Mouse (Mus musculus) layer of hippocampus, postnatal 10 days (tissue): Measurements from ENCODE around the gene Atp6v1e1. TPM values are rescaled to one million over a fixed set of nuclear protein-coding genes. Genes with fewer than 3 reads are reported as not detected.
"Not testable (repeated sequence)": the region's sequence is repeated elsewhere in the genome, so short reads cannot be mapped to it uniquely, and the experiment has no call there.

Experiments used
- DNase-seq, 2 experiments: peaks; one replicate each; pipeline ENCODE4 v3.0.0; 2021; ENCODE audit warnings: low spot score in 2 of 2
- long read RNA-seq: library from polyadenylated mRNA; stranded (forward); transcript quantifications from one replicate; pipeline ENCODE4 v2.0.0, GENCODE M21; 2023
- total RNA-seq, 2 experiments: library from RNA; stranded (reverse); gene quantifications; 2 replicates each; pipeline ENCODE4 v1.2.3; 2021

Atp6v1e1 gene
- total RNA-seq, result 100 to 1,000 TPM; 355 to 367 TPM
- long read RNA-seq, transcript Atp6v1e1-201 (9 exons, 1,312 nt), result major isoform, 410 of 425 reads
- long read RNA-seq, partial matches to known transcripts, result 8 of 425 reads
- long read RNA-seq, other reads (novel, unspliced or antisense), result 7 of 425 reads

DNA sequence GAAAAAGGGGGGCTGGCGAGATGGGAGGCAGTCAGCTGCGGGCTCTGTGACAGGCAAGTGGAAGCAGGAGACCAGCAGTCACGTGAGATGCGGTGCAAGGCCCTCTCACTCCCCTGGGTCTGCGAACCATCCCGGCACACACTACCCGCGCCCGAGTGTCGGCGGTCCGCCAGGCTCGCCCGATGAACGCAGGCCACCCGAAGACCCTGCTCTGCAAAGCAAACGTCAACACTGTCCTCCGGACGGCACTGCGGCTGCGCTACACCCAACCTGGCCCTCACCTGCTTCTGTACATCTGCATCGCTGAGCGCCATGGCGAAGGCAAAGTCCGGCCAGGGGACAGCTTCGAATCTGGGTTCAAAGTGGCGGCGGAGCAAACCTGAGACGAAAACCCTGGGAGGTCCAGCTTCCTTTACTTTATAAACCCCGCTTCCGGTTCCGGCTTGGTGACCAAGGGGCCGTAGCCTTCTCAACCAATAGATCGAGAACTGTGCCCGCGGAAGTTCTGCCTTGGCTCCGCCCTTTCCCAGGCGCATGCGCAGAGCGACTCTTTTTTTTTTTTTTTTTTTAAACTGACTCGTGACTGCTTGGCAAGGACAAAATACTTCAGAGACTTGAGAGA is at the start of gene Atp6v1e1:
Gene Atp6v1e1, minus strand, starts transcription at position 487 of the 622 bp plus-strand sequence.
- DNase-seq, result peak; percentile 86 to 89

DNA sequence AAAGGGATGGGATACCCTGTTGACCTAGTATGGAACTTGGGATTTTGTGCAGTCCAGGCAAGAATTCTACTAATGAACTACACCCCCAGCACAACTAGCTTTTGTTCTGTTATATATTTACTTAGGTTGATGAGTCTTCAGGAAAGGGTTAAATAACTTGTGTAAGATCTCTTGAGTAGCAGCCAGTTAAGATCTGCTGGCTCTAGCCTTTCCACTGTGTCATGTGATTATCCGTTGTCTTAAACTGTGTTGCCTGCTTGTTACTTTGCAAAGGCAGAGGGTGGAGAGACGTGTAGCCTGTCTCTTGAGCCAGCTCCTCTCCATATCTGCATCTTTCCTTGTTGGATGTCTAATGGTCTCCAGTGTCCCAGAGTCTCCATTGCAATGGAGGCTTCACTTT is 48.7 kb upstream of the Atp6v1e1 start:
- DNase-seq, result no peak

DNA sequence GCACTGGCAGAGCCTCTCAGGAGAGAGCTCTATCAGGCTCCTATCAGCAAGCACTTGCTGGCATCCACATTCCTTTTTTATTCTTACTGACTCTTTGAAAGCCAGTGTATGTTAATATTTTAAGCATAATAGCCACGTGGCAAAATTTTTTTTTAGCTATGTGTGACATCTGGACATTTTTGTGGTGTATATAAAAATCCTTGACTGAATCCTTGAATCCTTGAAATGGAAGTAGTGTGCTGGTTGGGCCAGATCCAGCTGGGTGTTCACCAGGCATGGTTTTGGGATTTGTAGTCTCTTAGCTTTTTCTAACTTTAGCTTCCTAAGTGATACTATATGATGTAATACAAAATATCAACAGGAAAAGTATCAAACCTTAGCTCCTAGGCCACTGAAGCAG is 46.2 kb upstream of the Atp6v1e1 start:
- no peak for DNase-seq

- no peak for DNase-seq
Observed at GRCm38 (mm10) chr6:120866051-120866814, 43.6 kb upstream of the Atp6v1e1 start.

GRCm38 (mm10) chr6:120860079-120860478 is 37.5 kb upstream of the Atp6v1e1 start:
- no peak for DNase-seq

DNA sequence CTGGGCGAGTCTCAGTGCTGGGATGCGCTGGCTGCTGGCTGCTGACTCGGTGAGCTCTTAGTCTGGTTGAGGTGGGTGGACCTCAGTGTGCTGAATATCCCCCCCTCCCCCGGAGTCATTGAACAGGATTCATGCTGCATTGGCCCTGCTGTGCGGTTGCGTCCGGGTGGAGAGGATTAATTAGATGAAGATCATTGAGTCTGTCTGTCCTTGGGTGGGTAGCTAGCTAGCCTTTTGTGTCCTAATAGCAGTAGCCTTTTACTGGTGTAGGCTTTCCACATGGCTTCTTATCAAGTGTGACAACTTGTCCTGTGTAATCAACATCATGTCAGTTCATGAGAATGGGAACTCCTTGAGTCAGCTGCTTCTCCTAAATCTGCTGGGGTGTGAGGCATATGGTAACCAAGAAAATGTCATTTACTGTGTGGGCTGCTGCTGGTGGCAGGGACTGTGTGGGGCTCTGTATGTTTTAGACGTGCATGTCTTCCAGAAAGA is 35.7 kb upstream of the Atp6v1e1 start:
- DNase-seq, result peak in 1 of 2 experiments; percentile 20

DNA sequence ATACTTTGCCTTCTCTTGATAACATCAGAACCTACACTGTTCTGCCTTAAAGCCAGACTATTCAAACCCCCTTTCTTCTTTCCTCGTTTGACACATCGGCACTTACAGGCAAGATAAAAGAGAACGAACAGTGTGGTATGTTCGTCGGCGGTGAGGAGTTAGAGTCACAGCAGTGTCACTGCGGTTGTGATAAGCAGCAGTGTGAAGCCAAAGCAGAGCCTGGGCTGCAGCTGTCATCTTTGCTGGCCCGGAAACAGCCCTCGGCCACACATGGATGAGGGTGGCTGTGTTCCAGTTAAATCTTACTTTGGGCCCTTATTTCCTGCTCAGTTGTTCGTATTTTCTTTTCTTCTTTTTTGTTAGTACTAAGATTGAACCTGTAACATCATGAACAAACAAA is 31.8 kb upstream of the Atp6v1e1 start:
- no peak for DNase-seq

GRCm38 (mm10) chr6:120850720-120851119 is 28.1 kb upstream of the Atp6v1e1 start:
- not testable (repeated sequence) for DNase-seq

- DNase-seq, result no peak
Observed at GRCm38 (mm10) chr6:120841754-120842153, 19.2 kb upstream of the Atp6v1e1 start.

- no peak for DNase-seq
Observed at GRCm38 (mm10) chr6:120840258-120840657, 17.7 kb upstream of the Atp6v1e1 start.

- DNase-seq, result no peak
Observed at GRCm38 (mm10) chr6:120837152-120837530, 14.5 kb upstream of the Atp6v1e1 start.

DNA sequence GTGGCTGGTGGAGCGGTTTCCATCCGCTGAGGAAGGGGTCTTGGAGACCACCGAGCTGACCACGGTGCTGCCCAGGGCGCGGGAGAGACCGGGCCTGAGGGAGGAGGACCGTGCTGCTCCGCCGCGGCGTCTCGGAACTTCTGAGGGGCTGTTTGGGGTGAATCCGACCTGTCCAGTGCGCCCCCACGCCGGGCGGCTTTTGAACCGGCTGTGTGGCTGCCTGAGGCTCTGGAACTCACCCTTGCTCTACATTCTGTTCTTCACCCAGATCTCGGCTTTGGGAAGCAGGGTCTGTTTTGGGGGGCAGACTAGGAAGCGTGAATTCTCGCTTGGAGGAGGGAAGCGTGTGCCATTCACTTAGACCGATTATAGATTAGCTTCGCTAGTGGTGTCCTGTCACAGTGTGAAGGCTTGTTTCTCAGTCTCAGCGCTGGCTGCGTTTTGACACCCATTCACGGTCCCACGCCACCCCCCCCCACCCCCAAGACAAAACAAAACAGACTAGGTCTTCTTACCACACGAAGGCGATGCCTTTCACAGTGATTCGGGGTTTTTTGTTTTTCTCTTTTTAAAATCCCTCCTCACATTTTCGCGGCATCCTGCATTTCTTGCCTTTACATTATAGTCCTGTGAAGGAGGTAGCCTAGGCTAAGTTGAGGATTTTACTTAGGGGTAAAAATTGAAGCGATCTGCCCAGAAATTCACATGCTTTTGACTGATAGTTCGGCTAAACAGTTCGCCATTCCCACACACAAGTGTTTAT is 14.0 kb upstream of the Atp6v1e1 start:
- no peak for DNase-seq

DNA sequence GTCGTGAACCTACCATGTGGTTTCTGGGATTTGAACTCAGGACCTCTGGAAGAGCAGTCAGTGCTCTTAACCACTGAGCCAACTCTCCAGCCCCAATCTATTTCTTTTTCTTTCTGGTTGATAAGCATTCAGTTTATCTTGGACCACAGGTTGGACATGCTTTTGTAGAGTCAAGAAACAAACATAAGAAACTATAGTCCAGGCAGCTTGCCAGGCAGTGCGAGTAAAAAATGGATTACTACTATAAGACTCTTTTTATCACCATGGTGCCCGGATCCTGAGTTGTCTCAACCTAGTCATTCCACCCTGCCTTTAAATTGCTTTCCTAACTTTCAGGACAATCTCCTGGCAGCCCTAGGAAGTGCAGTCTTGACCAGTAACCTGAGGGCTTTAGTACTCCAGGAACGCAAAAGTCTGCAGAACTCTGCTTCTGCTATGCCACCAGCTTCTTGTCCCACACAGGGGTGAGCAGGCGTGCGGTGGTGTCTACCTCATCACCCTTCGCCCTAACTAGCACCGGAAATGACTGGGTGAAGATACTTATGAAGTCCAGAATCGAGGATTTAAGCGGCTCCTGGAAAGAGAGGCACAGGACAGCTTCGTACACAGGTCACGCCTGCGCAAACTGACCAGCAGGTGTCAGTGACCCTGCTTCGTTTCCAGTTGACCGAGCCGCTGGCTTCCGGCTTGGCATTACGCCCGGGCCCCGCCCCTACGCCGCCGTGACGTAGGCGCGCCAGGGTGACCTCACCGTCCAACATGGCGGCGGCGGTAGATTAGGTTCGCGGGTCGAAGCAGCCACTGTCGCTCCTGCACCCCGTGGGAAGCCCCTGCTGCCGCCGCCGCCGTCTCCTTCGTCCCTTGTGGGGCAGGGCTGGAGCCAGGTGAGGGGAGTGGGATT is 13.1 kb upstream of the Atp6v1e1 start, which contains the start of gene Bcl2l13:
Gene Bcl2l13, plus strand, starts transcription at position 739 of the 901 bp plus-strand sequence.
- DNase-seq, result peak; percentile 97

- DNase-seq, result no peak
Observed at GRCm38 (mm10) chr6:120834766-120835321, 12.3 kb upstream of the Atp6v1e1 start.

DNA sequence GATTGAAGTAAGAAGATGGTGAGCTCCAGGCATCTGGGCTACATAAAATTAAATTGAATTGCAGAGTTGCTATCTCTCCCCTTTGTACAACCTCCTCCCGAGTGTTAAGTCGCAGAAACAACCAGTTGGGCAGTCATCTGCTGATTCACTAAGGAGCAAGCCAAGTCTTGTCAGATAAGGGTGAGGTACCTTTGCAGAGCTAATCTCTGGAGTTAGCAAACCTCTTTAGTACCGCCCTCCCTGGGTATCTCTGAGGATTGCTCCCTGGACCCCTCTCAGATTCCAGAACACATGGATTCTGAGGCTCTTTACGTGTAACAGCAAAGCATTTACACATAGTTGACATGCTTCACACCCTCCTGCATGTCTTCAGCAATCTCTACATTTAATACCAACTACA is 9.5 kb upstream of the Atp6v1e1 start:
- DNase-seq, result no peak

- DNase-seq, result no peak
Observed at GRCm38 (mm10) chr6:120830866-120831608, 8.4 kb upstream of the Atp6v1e1 start.

DNA sequence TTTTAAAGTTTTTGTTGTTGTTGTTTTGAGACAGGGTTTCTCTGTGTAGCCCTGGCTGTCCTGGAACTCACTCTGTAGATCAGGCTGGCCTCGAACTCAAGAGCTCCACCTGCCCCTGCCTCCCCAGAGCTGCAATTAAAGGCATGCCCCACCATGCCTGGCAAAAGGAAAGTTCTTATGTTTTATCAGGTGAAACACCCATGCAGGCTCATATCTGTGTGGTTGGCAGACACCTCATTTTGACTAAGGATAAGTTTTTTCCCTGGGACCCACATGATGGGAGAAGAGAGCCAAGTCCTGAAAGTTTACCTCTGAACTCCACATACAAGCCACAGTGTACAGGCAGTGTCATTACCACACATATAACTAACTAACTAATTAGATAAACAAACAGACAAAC is 7.5 kb upstream of the Atp6v1e1 start:
- no peak for DNase-seq

DNA sequence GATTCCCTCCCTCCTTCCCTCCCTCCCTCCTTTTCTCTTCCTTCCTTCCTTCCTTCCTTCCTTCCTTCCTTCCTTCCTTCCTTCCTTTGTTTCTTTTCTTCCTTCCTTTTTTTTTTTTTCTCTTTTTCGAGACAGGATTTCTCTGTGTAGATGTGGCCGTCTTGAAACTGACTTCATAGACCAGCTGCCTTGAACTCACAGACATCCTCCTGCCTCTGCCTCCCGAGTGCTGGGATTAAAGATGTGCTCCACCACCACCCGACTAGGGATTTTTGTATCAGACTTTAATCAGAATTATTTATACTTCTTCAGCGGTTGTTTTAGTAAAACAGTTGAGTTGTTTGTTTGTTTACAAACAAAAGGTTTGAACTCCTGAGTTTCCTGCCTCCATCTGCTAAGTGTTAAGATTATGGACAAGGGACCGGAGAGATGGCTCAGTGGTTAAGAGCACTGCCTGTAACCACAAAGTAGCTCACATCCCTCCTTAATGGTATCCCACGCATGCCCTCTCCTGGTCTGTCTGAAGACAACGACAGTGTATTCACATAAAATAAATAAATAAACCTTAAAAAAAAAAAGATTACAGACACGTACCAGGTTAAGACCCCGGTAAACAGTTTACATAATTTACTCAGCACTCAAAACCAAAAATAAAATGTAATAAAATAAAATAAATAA is 483 bp upstream of the Atp6v1e1 start:
- DNase-seq, result no peak

DNA sequence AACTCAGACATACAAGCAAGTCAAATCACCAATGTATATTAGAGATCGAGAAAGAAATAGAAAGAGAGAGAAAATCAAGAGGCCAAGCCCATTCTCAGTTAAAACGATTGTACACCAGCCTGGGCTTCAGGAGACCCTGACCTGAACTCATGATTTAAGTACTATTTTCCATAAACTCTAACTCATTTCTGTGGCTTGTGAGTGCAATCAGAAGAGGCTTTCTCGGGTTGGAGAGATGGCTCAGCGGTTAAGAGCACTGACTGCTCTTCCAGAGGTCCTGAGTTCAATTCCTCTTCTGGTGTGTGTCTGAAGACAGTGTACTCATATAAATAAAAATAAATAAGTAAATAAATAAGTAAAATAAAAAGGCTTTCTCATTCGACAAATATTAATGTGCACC is 878 bp downstream of the Atp6v1e1 start:
- DNase-seq, result no peak
